Mouse (Mus musculus) hindlimb bud, embryonic 11.5 days (tissue): Measurements from ENCODE around the gene Cfd.
"Not testable (repeated sequence)": the region's sequence is repeated elsewhere in the genome, so short reads cannot be mapped to it uniquely, and the experiment has no call there.

Experiments
- DNase-seq: peaks from one replicate; pipeline ENCODE4 v3.0.0-alpha.2; 2012; ENCODE audit warnings: low read depth, low spot score; ENCODE audit errors: extremely low spot score

Cfd gene

GRCm38 (mm10) chr10:79884446-79884845 is 6.2 kb upstream of the Cfd start:
- no peak for DNase-seq

DNA sequence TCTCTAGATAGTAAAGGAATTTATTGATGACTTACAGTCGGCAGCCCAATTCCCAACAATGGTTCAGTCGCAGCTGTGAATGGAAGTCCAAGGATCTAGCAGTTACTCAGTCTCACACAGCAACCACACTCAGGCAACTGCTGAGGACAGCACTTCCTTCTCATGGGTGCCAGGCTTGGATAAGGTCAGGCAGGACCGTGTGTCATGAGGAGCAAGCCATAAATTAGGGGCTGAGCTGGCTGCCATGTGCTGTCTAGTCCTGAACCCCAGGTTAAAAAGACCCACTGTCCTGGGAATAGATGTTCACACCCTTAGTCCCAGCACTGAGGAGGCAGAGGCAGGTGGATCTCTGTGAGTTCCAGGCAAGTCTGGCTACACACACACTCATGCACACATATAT is 5.7 kb upstream of the Cfd start:
- not testable (repeated sequence) for DNase-seq

- no peak for DNase-seq
Observed at GRCm38 (mm10) chr10:79886054-79886453, 4.6 kb upstream of the Cfd start, which contains the start of gene Elane. Gene Elane, plus strand, starts transcription at chr10:79886247.

- DNase-seq = no peak
Observed at GRCm38 (mm10) chr10:79886611-79887010, 4.0 kb upstream of the Cfd start.

DNA sequence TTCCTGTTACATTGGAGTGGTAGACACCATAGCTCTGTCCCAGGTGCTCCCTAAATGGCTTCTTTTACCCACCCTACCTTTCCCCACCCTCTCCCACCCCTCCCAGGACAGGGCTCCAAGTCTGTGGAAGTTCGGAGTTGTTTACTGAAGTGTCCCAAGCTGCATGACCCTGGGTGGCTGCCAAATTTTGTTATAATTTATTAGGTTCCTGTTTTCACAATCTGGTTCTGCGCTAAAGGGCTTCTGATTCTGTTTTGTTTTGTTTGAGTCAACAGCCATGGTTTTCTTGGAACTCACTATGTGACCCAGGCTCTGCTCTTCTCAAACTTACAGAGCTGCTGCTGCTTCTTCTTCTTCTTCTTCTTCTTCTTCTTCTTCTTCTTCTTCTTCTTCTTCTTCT is 1.3 kb upstream of the Cfd start:
- DNase-seq = no peak

- not testable (repeated sequence) for DNase-seq
Observed at GRCm38 (mm10) chr10:79892451-79893118, 1.9 kb downstream of the Cfd start.

- DNase-seq = no peak
Observed at GRCm38 (mm10) chr10:79896306-79896705, 5.7 kb downstream of the Cfd start.

DNA sequence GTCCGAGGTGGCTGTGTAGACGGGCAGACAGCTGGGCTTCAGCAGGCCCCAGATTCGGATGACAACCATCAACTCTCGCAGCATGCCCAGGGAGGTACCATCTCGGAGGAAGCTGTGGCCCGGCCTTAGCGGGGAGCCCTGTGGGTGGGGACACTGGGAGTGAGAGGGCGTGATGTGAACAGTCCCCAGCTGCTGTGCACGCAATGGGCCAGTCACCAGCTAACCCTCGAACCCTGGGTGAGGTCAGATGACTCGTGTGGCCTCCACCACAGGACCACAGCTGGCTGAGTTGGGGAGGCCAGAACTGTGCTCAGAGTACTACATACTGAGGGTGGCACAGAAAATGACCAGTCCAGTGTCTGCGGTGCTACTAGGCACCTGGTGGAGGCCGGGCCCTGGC is 6.2 kb downstream of the Cfd start:
- DNase-seq = no peak

DNA sequence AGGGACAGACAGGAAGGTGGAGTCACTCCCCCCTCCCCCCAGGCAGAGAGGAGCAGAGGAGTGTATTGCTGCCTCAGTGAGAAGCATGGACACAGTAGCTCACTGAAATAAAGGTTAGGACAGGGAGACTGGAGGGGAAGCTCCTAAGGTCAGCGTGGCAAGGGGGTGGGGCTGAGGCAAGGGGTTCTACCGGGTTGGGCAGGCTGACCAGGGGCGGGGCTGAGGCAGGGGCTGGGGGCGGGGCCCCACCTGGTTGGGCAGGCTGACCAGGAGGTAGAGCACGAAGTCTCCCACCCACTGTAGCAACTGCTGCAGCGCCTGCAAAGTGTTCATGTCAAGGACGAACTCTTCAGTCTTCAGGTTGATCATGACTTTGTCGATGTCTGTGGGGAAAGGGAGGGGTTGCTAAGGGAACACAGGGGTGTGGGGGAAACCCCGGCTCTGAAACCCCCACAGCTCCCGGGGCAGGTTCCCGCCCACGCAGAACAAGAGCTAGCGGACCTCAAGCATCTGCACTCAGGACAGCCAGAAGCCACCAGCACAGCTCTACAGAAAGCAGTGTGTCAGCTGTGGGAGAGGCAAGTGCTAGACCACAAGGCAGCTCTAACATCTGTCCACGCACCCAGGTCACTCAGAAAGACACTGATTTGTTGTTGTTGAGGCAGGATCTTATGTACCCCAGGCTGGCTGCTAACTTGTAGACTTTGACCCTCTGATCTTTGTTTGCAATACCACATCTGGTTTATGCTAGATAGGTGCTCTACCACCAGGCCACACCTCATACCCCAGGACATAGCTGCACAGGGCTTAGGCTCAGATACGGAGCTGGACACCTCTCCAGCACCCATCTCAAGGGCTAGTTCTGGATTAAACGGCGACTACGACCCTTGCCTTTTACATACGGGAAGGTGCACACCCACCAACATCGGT is 6.9 kb downstream of the Cfd start:
- no peak for DNase-seq

- DNase-seq = no peak
Observed at GRCm38 (mm10) chr10:79900951-79901410, 10.3 kb downstream of the Cfd start.

DNA sequence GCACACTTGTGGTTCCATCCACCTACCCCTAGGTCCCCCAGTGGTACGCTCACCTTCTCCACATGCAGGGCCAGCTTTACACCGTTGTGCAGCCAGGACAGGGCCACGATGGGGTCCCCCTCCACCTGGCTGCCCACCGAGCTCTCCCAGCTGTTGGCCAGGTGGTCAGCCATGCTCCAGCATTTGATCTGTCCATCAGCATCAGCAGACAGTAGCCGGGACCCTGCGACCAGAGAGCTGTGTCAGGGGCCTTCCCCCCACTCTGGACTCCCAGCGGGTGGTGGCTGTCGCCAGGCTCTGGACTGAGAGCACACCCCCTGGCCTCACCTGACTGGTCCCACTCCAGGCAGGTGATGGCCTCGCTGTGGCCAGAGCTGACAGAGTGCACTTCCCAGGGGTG is 16.1 kb downstream of the Cfd start:
- DNase-seq = no peak

GRCm38 (mm10) chr10:79907415-79907814 is 16.8 kb downstream of the Cfd start:
- no peak for DNase-seq

DNA sequence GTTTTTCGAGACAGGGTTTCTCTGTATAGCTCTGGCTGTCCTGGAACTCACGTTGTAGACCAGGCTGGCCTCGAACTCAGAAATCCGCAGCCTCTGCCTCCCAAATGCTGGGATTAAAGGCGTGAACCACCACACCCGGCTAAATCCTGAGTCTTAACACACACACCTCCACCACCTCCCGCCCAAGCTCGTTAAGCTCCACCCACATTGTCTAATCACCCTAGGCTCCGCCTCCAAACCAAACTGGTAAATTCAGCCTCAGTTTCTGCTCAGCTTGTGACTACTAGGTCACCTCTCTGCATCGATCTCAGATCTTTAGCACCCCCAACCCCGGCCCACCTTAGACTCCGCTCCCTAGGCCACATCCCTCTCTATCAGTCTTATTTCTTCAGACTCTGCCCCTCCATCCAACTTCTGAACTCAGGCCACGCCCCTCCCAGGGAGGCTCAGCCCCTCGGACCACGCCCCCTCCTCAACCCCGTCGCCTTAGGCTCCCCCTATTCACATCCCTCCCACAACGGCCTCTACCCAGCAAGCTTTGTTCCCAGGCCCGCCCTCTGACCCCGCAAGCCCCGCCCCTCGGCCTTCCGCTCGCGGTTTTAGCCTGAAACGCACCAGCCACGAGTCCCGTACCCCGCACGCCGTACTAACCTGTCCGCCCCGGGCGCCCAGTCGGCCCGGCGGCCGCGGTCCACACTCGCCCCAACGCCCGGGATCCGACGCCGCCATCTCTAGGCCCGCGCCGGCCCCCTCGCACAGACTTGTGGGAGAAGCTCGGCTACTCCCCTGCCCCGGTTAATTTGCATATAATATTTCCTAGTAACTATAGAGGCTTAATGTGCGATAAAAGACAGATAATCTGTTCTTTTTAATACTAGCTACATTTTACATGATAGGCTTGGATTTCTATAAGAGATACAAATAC is 17.8 kb downstream of the Cfd start, which contains the start of gene Med16:
Gene Med16, minus strand, starts transcription at position 757 of the 925 bp plus-strand sequence.
- DNase-seq = peak; percentile 88

GRCm38 (mm10) chr10:79909092-79909922 is 18.7 kb downstream of the Cfd start:
- DNase-seq = no peak

DNA sequence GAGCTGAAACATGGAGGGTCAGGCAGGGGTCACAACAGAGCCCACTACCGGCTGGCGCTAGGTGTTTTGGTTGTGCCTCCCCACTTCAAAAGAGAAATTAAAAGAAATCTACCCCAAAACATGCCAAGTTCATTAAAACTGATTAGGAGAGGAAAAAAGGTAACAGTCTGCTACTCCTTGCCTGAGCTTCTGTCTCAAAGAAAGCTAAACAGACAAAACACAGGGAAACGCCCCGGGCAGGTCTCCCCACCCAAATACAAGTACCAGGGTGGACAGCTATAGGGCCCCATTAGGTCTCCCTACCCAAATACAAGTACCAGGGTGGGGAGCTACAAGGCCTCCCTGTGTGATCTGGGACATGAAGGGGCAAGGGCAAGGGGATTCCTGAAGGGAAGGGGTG is 19.9 kb downstream of the Cfd start, which contains the start of gene Gm26602:
Gene Gm26602, plus strand, starts transcription at position 301 of the 400 bp plus-strand sequence.
- DNase-seq = no peak

- no peak for DNase-seq
Observed at GRCm38 (mm10) chr10:79912412-79912811, 21.8 kb downstream of the Cfd start.

DNA sequence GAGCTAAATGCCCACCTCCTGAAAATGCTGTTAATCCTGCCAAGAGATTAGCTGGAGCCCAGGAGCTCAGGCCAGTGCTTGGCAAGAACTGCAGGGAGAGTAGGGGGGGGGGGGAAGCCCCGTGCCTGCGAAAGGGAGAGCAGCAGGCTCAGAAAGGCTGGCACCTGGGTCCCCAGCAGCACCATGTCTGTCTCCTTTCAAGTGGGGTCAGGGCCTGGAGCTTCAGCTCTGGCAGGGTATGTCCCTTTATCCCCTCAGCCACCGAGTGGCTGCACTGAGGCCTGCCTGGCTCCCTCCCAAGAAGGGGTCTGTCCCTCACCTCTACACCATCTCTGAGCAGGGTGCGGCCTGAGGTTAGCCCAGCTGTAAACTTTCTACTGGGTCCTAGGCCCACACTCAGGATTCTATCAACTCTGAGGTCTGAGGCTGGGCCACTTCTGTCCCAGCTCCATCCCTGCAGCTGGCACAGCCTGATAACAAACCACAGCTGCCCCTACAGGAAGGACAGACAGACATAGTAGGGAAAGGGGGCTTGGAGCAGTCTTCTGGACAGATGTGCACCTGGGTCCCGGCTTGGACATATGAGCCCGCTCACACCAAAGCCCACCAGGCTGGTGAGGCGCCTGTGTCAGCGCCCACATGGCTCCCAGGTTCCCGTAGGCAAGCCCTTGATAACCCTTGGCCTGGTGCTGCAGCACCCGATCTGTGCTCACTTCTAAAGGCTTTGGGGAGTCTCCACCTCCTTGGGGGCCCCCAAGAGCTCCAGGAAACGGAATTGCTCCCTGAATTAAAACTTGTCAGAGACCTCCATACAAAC is 23.7 kb downstream of the Cfd start:
- no peak for DNase-seq

GRCm38 (mm10) chr10:79914948-79915596 is 24.4 kb downstream of the Cfd start:
- no peak for DNase-seq

DNA sequence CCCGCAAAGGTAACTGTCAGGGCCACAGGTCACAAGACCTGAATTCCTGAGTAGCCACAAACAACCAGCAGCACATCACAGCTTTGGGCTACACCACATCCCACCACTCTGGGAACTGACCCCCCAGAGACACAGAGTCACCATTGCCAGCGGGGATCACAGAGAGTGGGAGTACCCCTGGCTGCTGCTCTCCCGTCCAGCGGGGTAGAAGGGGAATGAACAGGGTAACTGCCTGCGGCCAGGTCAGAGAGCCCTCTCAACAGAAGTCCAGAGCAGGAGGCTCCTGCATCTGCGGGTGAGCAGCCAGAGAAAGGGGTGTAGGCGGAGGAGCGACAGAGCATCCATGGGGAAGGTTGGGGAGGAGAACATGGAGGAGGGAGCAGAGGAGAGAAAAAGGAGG is 25.4 kb downstream of the Cfd start:
- DNase-seq = no peak
